Mouse (Mus musculus) thymus, postnatal 10 days (tissue): ENCODE results near the gene Mill1.
"Not testable (repeated sequence)": the region's sequence is repeated elsewhere in the genome, so short reads cannot be mapped to it uniquely, and the experiment has no call there.

Experiments
- DNase-seq, 2 experiments: peaks; one replicate each; pipeline ENCODE4 v3.0.0; 2021; ENCODE audit warnings: low spot score in 2 of 2

Mill1 gene

DNA sequence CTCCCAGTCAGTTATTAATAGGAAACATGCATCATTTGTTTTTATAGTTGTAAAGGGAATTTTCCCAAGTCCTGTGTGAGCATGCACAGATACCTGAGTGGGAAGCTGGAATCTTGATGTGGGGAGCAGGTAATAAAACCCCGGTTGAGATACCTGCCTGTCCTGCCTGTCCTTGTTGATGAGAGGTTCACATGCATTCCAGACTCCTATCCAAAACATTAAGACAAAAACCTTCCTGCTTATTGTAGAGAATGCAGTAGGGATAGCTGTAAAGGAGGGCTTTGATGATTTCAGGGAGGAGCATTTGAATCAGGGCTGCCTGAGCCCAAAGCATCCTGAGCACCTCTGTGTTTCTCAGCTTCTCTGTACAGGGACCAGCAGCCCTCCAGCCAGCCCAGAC, at the start of gene Mill1:
Mill1 (plus strand) TSS at position 301 of the 400 bp plus-strand sequence.
- no peak for DNase-seq

DNA sequence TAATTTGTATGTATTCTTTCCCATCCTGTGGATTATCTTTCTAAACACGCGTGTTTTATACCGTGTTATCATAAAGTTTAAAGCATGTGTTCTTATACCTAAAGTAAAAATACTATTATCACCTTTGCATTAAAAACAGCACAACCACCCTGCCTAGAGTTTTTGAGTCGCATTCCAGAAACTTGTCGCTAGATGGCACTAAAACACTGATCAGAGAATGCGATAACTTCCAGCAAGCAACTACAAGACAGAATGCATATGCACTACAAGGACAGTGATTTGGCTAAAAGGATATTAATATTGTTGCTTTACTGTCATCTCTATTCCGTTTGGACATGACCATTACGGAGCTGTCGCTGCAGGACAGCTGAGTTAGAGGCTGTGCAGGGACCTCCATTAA, 34.2 kb upstream of the Mill1 start:
- DNase-seq: no peak

- DNase-seq: no peak
These were observed 30.4 kb upstream of the Mill1 start for GRCm38 (mm10) chr7:18214699-18215098.

- no peak for DNase-seq
These were observed 6.6 kb upstream of the Mill1 start for GRCm38 (mm10) chr7:18238561-18238960.

DNA sequence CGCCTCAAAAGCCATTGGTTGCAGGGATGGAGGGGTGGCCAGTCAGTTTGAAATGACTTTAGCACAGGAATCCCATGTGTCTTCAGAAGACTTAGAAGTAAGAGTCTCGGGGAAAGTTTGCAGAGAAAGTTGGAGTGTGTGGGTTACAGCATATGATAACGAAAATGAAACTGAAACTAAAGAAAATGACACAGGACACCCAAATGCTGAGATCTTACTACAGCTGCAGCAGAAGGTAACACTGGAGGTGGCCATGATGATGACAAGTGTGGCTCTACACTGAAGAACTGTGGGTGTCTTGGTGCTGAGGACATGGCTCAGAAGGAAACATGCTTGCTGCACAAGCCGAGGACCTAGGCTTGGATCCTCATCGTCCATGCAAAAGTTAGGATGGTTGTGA, 3.9 kb upstream of the Mill1 start:
- DNase-seq: no peak

GRCm38 (mm10) chr7:18243959-18244573, 1.1 kb upstream of the Mill1 start:
- not testable (repeated sequence) for DNase-seq

DNA sequence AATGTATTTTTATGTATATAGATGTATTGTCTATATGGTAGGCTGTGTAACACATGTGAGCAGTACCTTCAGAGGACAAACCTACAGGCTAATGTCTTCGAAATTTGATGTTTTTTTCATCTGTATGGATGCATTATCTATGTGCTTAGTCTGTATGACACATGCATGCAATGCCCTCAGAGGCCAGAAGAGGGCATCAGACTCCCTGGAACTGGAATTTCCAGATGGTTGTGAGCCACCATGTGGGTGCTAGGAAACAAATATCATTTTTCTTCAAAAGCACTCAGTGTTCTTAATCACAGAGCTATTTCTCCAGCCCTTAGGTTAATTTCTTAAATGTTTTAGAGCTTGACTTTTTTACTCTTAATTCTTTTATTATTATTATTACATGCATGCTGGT, 15.1 kb downstream of the Mill1 start:
- DNase-seq: no peak

DNA sequence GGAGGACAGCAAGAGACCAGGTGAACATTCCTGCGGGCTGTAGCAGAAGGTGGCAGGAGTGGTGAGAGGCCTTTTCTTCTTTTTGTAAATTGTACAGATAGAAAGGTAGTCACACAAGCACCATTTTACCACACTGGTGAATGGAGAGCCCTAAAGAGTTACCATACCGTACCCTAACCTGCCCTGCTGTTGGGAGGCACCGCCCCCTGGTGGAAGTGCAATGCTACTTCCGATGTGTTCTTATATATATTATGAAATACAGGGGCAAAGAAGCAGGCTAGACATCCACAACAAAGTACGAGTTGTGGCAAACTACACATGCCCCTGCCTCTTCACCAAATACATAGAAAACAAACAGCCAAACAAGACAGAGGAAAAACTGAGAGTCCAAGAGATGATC, 19.9 kb downstream of the Mill1 start:
- no peak for DNase-seq
